Comparison of ENCODE assay signal across 19 mouse cellular contexts in the genomic region with DNA sequence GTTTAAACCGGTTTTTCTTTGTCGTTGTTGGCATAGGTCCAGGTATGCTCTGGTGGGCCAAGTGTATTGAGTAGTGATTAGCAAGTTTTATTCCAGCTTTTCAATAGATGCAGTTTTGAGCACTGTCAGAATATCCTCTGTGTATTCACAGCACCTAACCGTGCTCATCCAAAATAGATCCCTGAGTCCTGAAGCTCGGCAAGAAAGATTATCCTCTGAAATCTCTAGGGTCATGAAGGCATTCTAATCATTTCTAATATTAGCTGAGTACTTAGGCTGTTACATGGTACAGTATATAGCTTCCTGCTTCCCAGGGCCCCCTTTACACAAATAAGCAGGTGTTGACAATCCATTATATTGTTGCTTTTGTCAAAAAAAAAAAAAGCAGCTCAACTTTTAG.
DNase-seq lines count a peak whose midpoint lies in the region; ATAC-seq lines count a peak whose summit lies in the region.
"Had no signal": no experiment of that assay in that cellular context is flagged by ENCODE, and none has a peak within 500 bp of the region (broad histone marks: within the 10 kb centered on the region; RNA-seq: fewer than 3 reads in every experiment).

No protein-coding gene starts in this region.

- no peaks in the 10 kb centered on the region for H3K36me3 ChIP-seq in midbrain, embryonic 11.5 days (ENCODE audit: control insufficient read depth, insufficient read depth, low read length)
- H3K36me3 ChIP-seq in midbrain, embryonic 13.5 days: no peaks in the 10 kb centered on the region
- H3K36me3 ChIP-seq: G1E had no signal

- no peak overlapping the region for H3K4me3 ChIP-seq in midbrain, embryonic 11.5 days (ENCODE audit: low read depth, low read length)
- no peak overlapping the region for H3K4me3 ChIP-seq in midbrain, embryonic 13.5 days (replicated peaks)

- H3K9me3 ChIP-seq in midbrain, embryonic 11.5 days (ENCODE audit: control insufficient read depth, low read length): no peaks in the 10 kb centered on the region
- H3K9me3 ChIP-seq in midbrain, embryonic 13.5 days: no peaks in the 10 kb centered on the region

- no peak overlapping the region for H3K4me2 ChIP-seq in midbrain, embryonic 11.5 days
- no peak overlapping the region for H3K4me2 ChIP-seq in midbrain, embryonic 13.5 days (replicated peaks)

- no peak overlapping the region for H3K27ac ChIP-seq in midbrain, embryonic 11.5 days (ENCODE audit: low read depth, low read length)
- H3K27ac ChIP-seq in midbrain, embryonic 13.5 days: no peak overlapping the region

- H3K4me1 ChIP-seq in midbrain, embryonic 11.5 days (ENCODE audit: control insufficient read depth, insufficient read depth, low read length): no peaks in the 10 kb centered on the region
- H3K4me1 ChIP-seq in midbrain, embryonic 13.5 days (replicated peaks): peaks cover 3% of the 10 kb centered on the region; the same call in 1 of the 2 replicates

- DNase-seq in midbrain, embryonic 11.5 days (ENCODE audit: low spot score, missing footprints): peak; percentile 59
- DNase-seq in retina, adult 2 months (ENCODE audit: low read depth, low spot score): peak; percentile 61
- DNase-seq in retina, embryonic 14.5 days (ENCODE audit: low spot score): no peak
- DNase-seq: adrenal gland, adult 2 months; adrenal gland, adult 8-10 months; adrenal gland, postnatal 10 days; adrenal gland, postnatal 14 days; adrenal gland, postnatal 25 days; adrenal gland, postnatal 36 days; B cell, adult 2 months; cerebellum, adult 11 months; cerebellum, adult 11-12 months; cerebellum, adult 18-20 months had no signal

- no peak overlapping the region for H3K9ac ChIP-seq in midbrain, embryonic 11.5 days (ENCODE audit: low read length)
- H3K9ac ChIP-seq in midbrain, embryonic 13.5 days (replicated peaks): no peak overlapping the region

- WGBS in midbrain, embryonic 11.5 days: 75% methylated on average over 4 of the region's 4 CpGs
- WGBS in midbrain, embryonic 13.5 days: 64% methylated on average over 4 of the region's 4 CpGs

- no peaks in the 10 kb centered on the region for H3K27me3 ChIP-seq in midbrain, embryonic 11.5 days (ENCODE audit: control insufficient read depth, insufficient read depth, low read length)
- H3K27me3 ChIP-seq in midbrain, embryonic 13.5 days: no peaks in the 10 kb centered on the region
- H3K27me3 ChIP-seq: CH12.LX, Patski had no signal

- no peak for ATAC-seq in midbrain, embryonic 11.5 days (ENCODE audit: low FRiP score)
- no peak for ATAC-seq in midbrain, embryonic 13.5 days
- ATAC-seq: activated CD4-positive, CD25-positive, alpha-beta regulatory T cell, adult 4 months; CD4-positive, CD25-positive, alpha-beta regulatory T cell, adult 4 months; Patski had no signal
